Mouse (Mus musculus) midbrain, postnatal 0 days (tissue): Measurements from ENCODE around the gene Stxbp1. TPM values are rescaled to one million over a fixed set of nuclear protein-coding genes. Genes with fewer than 3 reads are reported as not detected.
A peak's percentile ranks its signal among the peaks of the same experiment; 100 is the strongest.

Source experiments
- ATAC-seq: fragments of 200-750 bp; cut with Nextera tagmentation; 2 replicates; pipeline ENCODE4 v1.8.0; 2017; ENCODE audit warnings: moderate number of reproducible peaks, mild to moderate bottlenecking, moderate TSS enrichment, moderate library complexity; ENCODE audit not compliant: low FRiP score
- DNase-seq: peaks from one replicate; pipeline ENCODE4 v3.0.0-alpha.2; 2015; ENCODE audit warnings: low spot score
- H3K27ac ChIP-seq: fragments of 300-500 bp; sonication (generic); 2 replicates; pipeline ENCODE4 v1.5.1; 2014; ENCODE audit warnings: low read depth, mild to moderate bottlenecking, low read length, mixed read lengths
- H3K27me3 ChIP-seq: fragments of 300-500 bp; sonication (generic); 2 replicates; pipeline ENCODE4 v1.6.1; 2014; ENCODE audit warnings: low read length, control low read depth, mixed read lengths; ENCODE audit not compliant: insufficient read depth
- H3K36me3 ChIP-seq: fragments of 300-500 bp; sonication (generic); 2 replicates; pipeline ENCODE4 v1.6.1; 2014; ENCODE audit warnings: low read length, control low read depth, mixed read lengths; ENCODE audit not compliant: insufficient read depth
- H3K4me1 ChIP-seq: fragments of 300-500 bp; sonication (generic); 2 replicates; pipeline ENCODE4 v1.6.1; 2014; ENCODE audit warnings: mild to moderate bottlenecking, control low read depth, antibody characterized with exemption, low read length, mixed read lengths; ENCODE audit not compliant: insufficient read depth
- H3K4me2 ChIP-seq: fragments of 300-500 bp; sonication (generic); 2 replicates; pipeline ENCODE4 v1.6.1; 2014; ENCODE audit warnings: low read depth, mild to moderate bottlenecking, low read length, mixed read lengths; ENCODE audit not compliant: poor library complexity, severe bottlenecking
- H3K4me3 ChIP-seq: fragments of 300-500 bp; sonication (generic); 2 replicates; pipeline ENCODE4 v1.5.1; 2014; ENCODE audit warnings: low read depth, mild to moderate bottlenecking, low read length, moderate library complexity
- H3K9ac ChIP-seq: fragments of 300-500 bp; sonication (generic); replicated peaks from 2 replicates; pipeline ENCODE4 v1.6.1; 2014; ENCODE audit warnings: mild to moderate bottlenecking, low read length, moderate library complexity, mixed read lengths; ENCODE audit not compliant: poor library complexity, severe bottlenecking
- H3K9me3 ChIP-seq: fragments of 300-500 bp; sonication (generic); 2 replicates; pipeline ENCODE4 v1.6.1; 2016; ENCODE audit warnings: low read length, control low read depth
- CTCF ChIP-seq: IDR thresholded peaks from 2 replicates; pipeline ENCODE4 v1.5.1; 2016; ENCODE audit warnings: antibody characterized with exemption, mild to moderate bottlenecking
- WGBS: fragments of 180-500 bp; shearing (Covaris S2); extraction: QIAGEN DNeasy Blood & Tissue Kit; methylation state at CpG from one replicate; pipeline ENCODE4 v1.1.7; 2014; 5-methylcytosine and 5-hydroxymethylcytosine counted together
- polyA plus RNA-seq: library from polyadenylated mRNA; unstranded; fragments of >200 nt; fragmentation: Nextera tagmentation; extraction: Ambion mirVana; gene quantifications from 2 replicates; pipeline ENCODE4 v1.2.1, GENCODE M21; 2015
- total RNA-seq: library from RNA; depleted of rRNA; stranded (reverse); fragments of >200 nt; gene quantifications from 2 replicates; pipeline ENCODE4 v1.2.3, GENCODE M21; 2014

Stxbp1 gene
- total and polyA plus RNA-seq, 2 experiments from 2014 or later = 185 to 424 TPM

DNA sequence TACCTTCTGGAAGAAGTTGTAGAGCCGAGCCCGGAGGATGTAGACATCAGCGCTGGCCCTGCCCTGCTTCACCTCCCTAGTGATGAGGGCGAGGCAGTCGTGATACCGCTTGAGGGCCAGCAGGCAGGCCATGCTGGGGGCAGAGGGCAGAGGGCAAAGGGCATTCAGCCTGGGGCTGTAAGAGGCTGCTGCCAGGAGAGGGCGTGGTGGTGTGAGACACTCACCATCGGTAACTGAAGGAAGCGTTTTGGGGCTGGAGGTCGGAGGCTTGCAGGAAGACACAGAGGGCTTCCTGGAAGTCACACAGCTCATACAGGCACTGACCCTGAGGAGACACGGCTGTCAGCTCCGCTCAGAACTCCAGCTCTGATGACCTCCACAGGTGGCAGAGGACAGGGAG, 75.2 kb downstream of the Stxbp1 start:
- no peaks in the 10 kb centered on the region for H3K9me3 ChIP-seq
- H3K27ac ChIP-seq = no peak overlapping the region
- DNase-seq (no peak), ATAC-seq (no peak)
- H3K27me3 ChIP-seq = no peaks in the 10 kb centered on the region
- H3K4me2 ChIP-seq = no peak overlapping the region
- no peak for TF ChIP-seq CTCF
- H3K4me3 ChIP-seq = no peak overlapping the region
- H3K4me1 ChIP-seq = peaks cover 11% of the 10 kb centered on the region
- 35% methylated on average over 12 of the region's 12 CpGs for WGBS
- H3K9ac ChIP-seq = no peak overlapping the region
- H3K36me3 ChIP-seq = no peaks in the 10 kb centered on the region

DNA sequence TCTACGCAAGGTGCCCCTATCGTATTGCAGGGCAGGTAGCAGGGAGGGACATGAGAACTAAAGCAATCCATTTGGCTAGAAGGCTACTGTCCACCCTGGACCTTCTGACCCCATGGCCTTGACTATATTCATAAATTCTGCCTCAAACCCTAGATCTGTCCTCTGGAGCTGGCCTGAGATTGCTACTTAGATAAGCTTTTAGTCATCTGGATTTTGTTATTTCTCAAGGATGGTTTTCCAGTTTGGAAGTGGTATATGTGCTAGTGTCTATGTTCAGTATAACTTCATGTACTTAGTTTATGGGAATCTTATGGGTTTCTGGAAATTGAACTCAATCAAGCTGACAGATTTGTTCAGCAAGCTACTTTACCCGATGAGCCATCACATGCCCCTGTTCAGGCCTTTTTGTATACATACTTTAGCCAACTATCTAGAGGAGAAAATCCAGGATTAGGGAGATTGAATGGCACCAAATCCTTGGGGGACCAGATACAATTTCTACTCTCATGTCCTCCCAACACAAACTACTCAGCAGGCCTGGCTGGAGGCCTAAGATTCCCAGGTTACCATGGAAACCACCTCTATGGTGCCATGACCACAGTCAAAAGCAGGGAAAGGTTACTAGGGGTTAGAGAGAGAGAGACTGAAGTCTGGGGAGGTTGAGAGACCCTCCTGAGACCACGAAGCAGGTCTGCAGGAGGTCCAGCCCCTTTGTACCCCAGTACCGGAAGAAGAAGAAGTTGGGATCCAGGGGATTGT, 77.5 kb downstream of the Stxbp1 start:
- H3K27me3 ChIP-seq = no peaks in the 10 kb centered on the region
- TF ChIP-seq CTCF = no peak
- no peak overlapping the region for H3K9ac ChIP-seq
- H3K36me3 ChIP-seq = no peaks in the 10 kb centered on the region
- H3K9me3 ChIP-seq = no peaks in the 10 kb centered on the region
- no peak overlapping the region for H3K27ac ChIP-seq
- 45% methylated on average over 5 of the region's 5 CpGs for WGBS
- no peaks in the 10 kb centered on the region for H3K4me1 ChIP-seq
- H3K4me2 ChIP-seq = no peak overlapping the region
- ATAC-seq (no peak), DNase-seq (peak; percentile 55)
- no peak overlapping the region for H3K4me3 ChIP-seq

DNA sequence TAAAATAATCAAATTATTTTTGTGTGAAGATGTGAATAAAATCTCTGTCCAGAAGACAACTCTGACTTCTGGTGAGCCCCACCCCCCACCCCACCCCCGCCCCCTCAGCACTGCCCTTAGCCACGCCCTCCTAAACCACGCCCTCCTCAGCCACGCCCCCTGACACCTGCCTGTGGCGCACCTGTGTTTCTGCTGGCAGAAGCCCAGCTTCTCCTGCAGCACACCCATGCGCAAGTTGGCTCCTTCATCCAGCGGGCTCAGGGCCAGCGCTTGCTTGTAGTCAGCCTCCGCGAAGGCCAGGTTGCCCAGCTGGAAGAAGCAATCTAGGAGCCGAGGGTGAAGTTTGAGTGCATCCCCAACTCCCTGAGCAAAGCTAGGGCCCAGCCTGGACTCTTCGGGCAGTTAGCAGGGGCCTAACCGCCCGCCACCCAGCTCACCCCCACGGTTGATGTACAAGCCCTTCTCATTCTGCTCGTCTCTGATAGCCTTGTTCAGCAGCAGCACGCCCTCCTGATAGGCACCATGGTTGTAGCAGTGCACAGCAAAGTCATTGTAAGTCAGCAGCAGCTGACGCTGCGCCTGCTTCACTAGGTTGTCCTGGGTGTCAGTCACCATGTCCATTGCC, 78.3 kb downstream of the Stxbp1 start:
- ATAC-seq = no peak
- H3K4me2 ChIP-seq = no peak overlapping the region
- no peak overlapping the region for H3K27ac ChIP-seq
- H3K4me3 ChIP-seq = no peak overlapping the region
- H3K4me1 ChIP-seq = no peaks in the 10 kb centered on the region
- 53% methylated on average over 19 of the region's 19 CpGs for WGBS
- no peaks in the 10 kb centered on the region for H3K36me3 ChIP-seq
- no peak overlapping the region for H3K9ac ChIP-seq
- no peaks in the 10 kb centered on the region for H3K9me3 ChIP-seq
- no peaks in the 10 kb centered on the region for H3K27me3 ChIP-seq
- DNase-seq = no peak
- TF ChIP-seq CTCF = no peak

- H3K9ac ChIP-seq = no peak overlapping the region
- no peak overlapping the region for H3K27ac ChIP-seq
- H3K36me3 ChIP-seq = peaks cover 10% of the 10 kb centered on the region
- H3K27me3 ChIP-seq = no peaks in the 10 kb centered on the region
- no peak overlapping the region for H3K4me2 ChIP-seq
- no peaks in the 10 kb centered on the region for H3K4me1 ChIP-seq
- TF ChIP-seq CTCF = no peak
- H3K4me3 ChIP-seq = no peak overlapping the region
- no peak for ATAC-seq
- 63% methylated on average over 12 of the region's 12 CpGs for WGBS
- DNase-seq = no peak
- no peaks in the 10 kb centered on the region for H3K9me3 ChIP-seq
Measured at GRCm38 (mm10) chr2:32767241-32767640, 79.8 kb downstream of the Stxbp1 start.

GRCm38 (mm10) chr2:32763353-32763752, 83.7 kb downstream of the Stxbp1 start:
- H3K4me3 ChIP-seq = no peak overlapping the region
- 83% methylated on average over 3 of the region's 3 CpGs for WGBS
- peaks cover 29% of the 10 kb centered on the region for H3K36me3 ChIP-seq
- peak; percentile 45 for TF ChIP-seq CTCF
- ATAC-seq (no peak), DNase-seq (no peak)
- no peaks in the 10 kb centered on the region for H3K4me1 ChIP-seq
- no peaks in the 10 kb centered on the region for H3K27me3 ChIP-seq
- H3K27ac ChIP-seq = no peak overlapping the region
- H3K9me3 ChIP-seq = no peaks in the 10 kb centered on the region
- H3K9ac ChIP-seq = no peak overlapping the region
- H3K4me2 ChIP-seq = no peak overlapping the region

DNA sequence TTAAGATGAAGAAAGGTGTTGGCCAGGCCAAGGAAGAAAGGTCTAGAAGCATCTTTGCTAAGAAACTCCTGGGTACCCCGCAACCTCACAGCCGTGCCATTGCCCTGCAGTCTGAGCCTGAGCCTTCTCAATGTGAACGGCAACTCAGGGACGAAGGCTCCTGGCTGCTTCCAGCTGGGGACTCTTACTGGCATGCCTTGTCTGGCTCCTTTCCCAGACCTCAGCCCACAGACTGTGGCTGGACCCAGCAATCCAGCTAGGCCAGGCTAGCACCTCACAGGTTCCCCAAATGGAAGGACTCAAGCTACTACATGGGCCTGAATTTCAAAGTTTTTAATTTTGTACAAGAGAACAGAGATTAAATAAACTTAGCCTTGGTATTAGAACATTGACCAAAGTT, 85.2 kb downstream of the Stxbp1 start:
- H3K27ac ChIP-seq = no peak overlapping the region
- H3K9me3 ChIP-seq = no peaks in the 10 kb centered on the region
- no peak for DNase-seq
- H3K4me3 ChIP-seq = no peak overlapping the region
- H3K36me3 ChIP-seq = peaks cover 29% of the 10 kb centered on the region
- WGBS = 79% methylated on average over 4 of the region's 4 CpGs
- no peak for ATAC-seq
- no peaks in the 10 kb centered on the region for H3K27me3 ChIP-seq
- no peak for TF ChIP-seq CTCF
- H3K4me2 ChIP-seq = no peak overlapping the region
- H3K9ac ChIP-seq = no peak overlapping the region
- no peaks in the 10 kb centered on the region for H3K4me1 ChIP-seq
